Mouse (Mus musculus) thymus, postnatal 14 days (tissue): ENCODE results near the gene Prkag1.

Experiments used
- DNase-seq: peaks from one replicate; pipeline ENCODE4 v3.0.0; 2021

The Prkag1 gene

GRCm38 (mm10) chr15:98830736-98831683 lies at the start of gene Prkag1:
TSS of gene Prkag1 (minus strand) at chr15:98831521.
- peak; percentile 99 for DNase-seq

- peak; percentile 83 for DNase-seq
Observed at GRCm38 (mm10) chr15:98877331-98877730, 46.0 kb upstream of the Prkag1 start.

GRCm38 (mm10) chr15:98871916-98872888 lies 40.9 kb upstream of the Prkag1 start:
- DNase-seq, result peak; percentile 94

GRCm38 (mm10) chr15:98871070-98871915 lies 40.0 kb upstream of the Prkag1 start, which contains the start of gene Kmt2d:
TSS of gene Kmt2d (minus strand) at chr15:98871204.
- DNase-seq, result peak; percentile 71

- peak; percentile 53 for DNase-seq
Observed at GRCm38 (mm10) chr15:98870179-98871069, 39.1 kb upstream of the Prkag1 start.

GRCm38 (mm10) chr15:98869342-98870178 lies 38.2 kb upstream of the Prkag1 start:
- peak; percentile 46 for DNase-seq

GRCm38 (mm10) chr15:98868346-98869063 lies 37.2 kb upstream of the Prkag1 start:
- no peak for DNase-seq

GRCm38 (mm10) chr15:98867321-98867720 lies 36.0 kb upstream of the Prkag1 start:
- DNase-seq, result peak; percentile 75

- DNase-seq, result no peak
Observed at GRCm38 (mm10) chr15:98866501-98866900, 35.2 kb upstream of the Prkag1 start.

- no peak for DNase-seq
Observed at GRCm38 (mm10) chr15:98865771-98866170, 34.5 kb upstream of the Prkag1 start.

GRCm38 (mm10) chr15:98864951-98865350 lies 33.6 kb upstream of the Prkag1 start:
- no peak for DNase-seq

GRCm38 (mm10) chr15:98863451-98863958 lies 32.2 kb upstream of the Prkag1 start:
- no peak for DNase-seq

- DNase-seq, result no peak
Observed at GRCm38 (mm10) chr15:98861701-98862410, 30.5 kb upstream of the Prkag1 start.

GRCm38 (mm10) chr15:98860921-98861320 lies 29.6 kb upstream of the Prkag1 start:
- DNase-seq, result no peak

GRCm38 (mm10) chr15:98859319-98860043 lies 28.2 kb upstream of the Prkag1 start:
- DNase-seq, result no peak

- DNase-seq, result no peak
Observed at GRCm38 (mm10) chr15:98854214-98854613, 22.9 kb upstream of the Prkag1 start.

GRCm38 (mm10) chr15:98853161-98853937 lies 22.0 kb upstream of the Prkag1 start:
- no peak for DNase-seq
